In genomic region chr2:103568161-103568560, GRCm38 (mm10) we compare ENCODE assay signal across 9 mouse cellular contexts. TPM values are rescaled to one million over a fixed set of nuclear protein-coding genes. Genes with fewer than 3 reads are reported as not detected.
A peak's percentile ranks its signal among the peaks of the same experiment; 100 is the strongest.
DNase-seq lines count a peak whose midpoint lies in the region; ATAC-seq lines count a peak whose summit lies in the region.
"Had no signal": no experiment of that assay in that cellular context is flagged by ENCODE, and none has a peak within 500 bp of the region (broad histone marks: within the 10 kb centered on the region; RNA-seq: fewer than 3 reads in every experiment).

No protein-coding gene starts in this region.

- H3K4me1 ChIP-seq in heart, embryonic 10.5 days: peaks cover 63% of the 10 kb centered on the region
- peaks cover 9% of the 10 kb centered on the region for H3K4me1 ChIP-seq in brown adipose tissue, adult 24 weeks (ENCODE audit: control insufficient read depth, insufficient read depth, insufficient read length, low read length)
- peaks cover 37% of the 10 kb centered on the region for H3K4me1 ChIP-seq in heart, embryonic 16.5 days (ENCODE audit: control insufficient read depth, insufficient read depth, low read length)
- peaks cover 65% of the 10 kb centered on the region for H3K4me1 ChIP-seq in midbrain, embryonic 10.5 days

- peaks cover 4% of the 10 kb centered on the region; the same call in 1 of the 2 replicates for H3K27me3 ChIP-seq in heart, embryonic 10.5 days (ENCODE audit: insufficient read depth, poor library complexity, severe bottlenecking)
- peaks cover 3% of the 10 kb centered on the region; the same call in 1 of the 2 replicates for H3K27me3 ChIP-seq in heart, embryonic 16.5 days (ENCODE audit: control insufficient read depth, insufficient read depth, low read length)
- H3K27me3 ChIP-seq in midbrain, embryonic 10.5 days (ENCODE audit: low read depth, poor library complexity, severe bottlenecking): peaks cover 52% of the 10 kb centered on the region

- peak overlapping the region; percentile 81 for H3K4me3 ChIP-seq in heart, embryonic 10.5 days
- H3K4me3 ChIP-seq in brown adipose tissue, adult 24 weeks (ENCODE audit: insufficient read depth, low read depth, low read length): peak overlapping the region; percentile 68; the same call in 1 of the 2 replicates
- peak overlapping the region; percentile 67 for H3K4me3 ChIP-seq in heart, embryonic 16.5 days (ENCODE audit: low read length)
- peak overlapping the region; percentile 70 for H3K4me3 ChIP-seq in midbrain, embryonic 10.5 days

- intact Hi-C loops in heart, postnatal 14 days (cut with DNase I): loop anchor here (5.0 kb wide), 4 partner anchors 74 to 414 kb away; no protein-coding TSS in a partner anchor

- H3K9ac ChIP-seq in heart, embryonic 16.5 days (ENCODE audit: low read length): peak overlapping the region; percentile 91

- H3K36me3 ChIP-seq in heart, embryonic 10.5 days: no peaks in the 10 kb centered on the region
- H3K36me3 ChIP-seq in heart, embryonic 16.5 days (ENCODE audit: control insufficient read depth, insufficient read depth): no peaks in the 10 kb centered on the region
- no peaks in the 10 kb centered on the region for H3K36me3 ChIP-seq in midbrain, embryonic 10.5 days
- H3K36me3 ChIP-seq: G1E had no signal

- H3K4me2 ChIP-seq in heart, embryonic 16.5 days (ENCODE audit: low read depth, low read length): peak overlapping the region; percentile 73

- H3K27ac ChIP-seq in heart, embryonic 10.5 days: peak overlapping the region; percentile 91; the same call in 1 of the 2 replicates
- no peak overlapping the region for H3K27ac ChIP-seq in brown adipose tissue, adult 24 weeks (replicated peaks; ENCODE audit: low read depth, low read length)
- H3K27ac ChIP-seq in heart, embryonic 16.5 days (ENCODE audit: low read length): no peak overlapping the region
- no peak overlapping the region for H3K27ac ChIP-seq in midbrain, embryonic 10.5 days (replicated peaks)

- no peak for ATAC-seq in heart, embryonic 16.5 days (replicated peaks; ENCODE audit: extremely low read depth, insufficient read depth, low FRiP score)

- DNase-seq in heart, embryonic 10.5 days (ENCODE audit: low spot score): peak; percentile 75
- no peak for DNase-seq in heart, postnatal 14 days
- DNase-seq in midbrain, embryonic 10.5 days (ENCODE audit: low spot score): peak; percentile 25
- peak; percentile 73 for DNase-seq in thymus, postnatal 4 days
- DNase-seq in adrenal gland, adult 18-20 months (ENCODE audit: low spot score in 2 of 2): no peak
- DNase-seq in adrenal gland, postnatal 4 days (ENCODE audit: low spot score in 2 of 2): no peak

- whole genome bisulfite sequencing in heart, embryonic 10.5 days: 17% methylated on average over 7 of the region's 7 CpGs
- 25% methylated on average over 7 of the region's 7 CpGs for WGBS in heart, embryonic 16.5 days
- WGBS in midbrain, embryonic 10.5 days: 26% methylated on average over 7 of the region's 7 CpGs

- no peaks in the 10 kb centered on the region for H3K9me3 ChIP-seq in heart, embryonic 10.5 days
- no peaks in the 10 kb centered on the region for H3K9me3 ChIP-seq in heart, embryonic 16.5 days (replicated peaks; ENCODE audit: control insufficient read depth, low read length)
- H3K9me3 ChIP-seq in midbrain, embryonic 10.5 days (replicated peaks): no peaks in the 10 kb centered on the region

RNA-seq across cellular contexts. Expression of gene Abtb2, which starts 2.1 kb away (rescaled TPM):
- polyA plus RNA-seq in heart, embryonic 10.5 days (2016; fragmentation: Nextera tagmentation; extraction: Ambion mirVana): 19.0 and 33.2 TPM in 2 replicates
- total RNA-seq in heart, postnatal 14 days (2021): 10 to 100 TPM; 18.1 to 21.6 TPM
- polyA plus RNA-seq in brown adipose tissue, adult 24 weeks (2012; ENCODE audit: insufficient read depth, insufficient read length, missing spikeins): 1.9 and 2.0 TPM in 2 replicates
- polyA plus RNA-seq in heart, embryonic 16.5 days (2015; fragmentation: Nextera tagmentation; extraction: Ambion mirVana): 19.9 and 23.2 TPM in 2 replicates
- polyA plus RNA-seq in midbrain, embryonic 10.5 days (2016; fragmentation: Nextera tagmentation; extraction: Ambion mirVana): 11.5 and 14.9 TPM in 2 replicates
- total RNA-seq in adrenal gland, adult 18-20 months (2021): 10 to 100 TPM; 17.3 to 74.9 TPM
- 10 to 100 TPM; 17.3 to 17.5 TPM for total RNA-seq in adrenal gland, postnatal 4 days (2021)
- polyA plus RNA-seq: G1E had no signal

Comparison
In these comparisons a context has a peak if more than half of its experiments do, and no peak if none do; other contexts are left out.
1. DNase-seq: peak in heart, embryonic 10.5 days (single experiment), midbrain, embryonic 10.5 days (single experiment) and thymus, postnatal 4 days (single experiment); none in heart, postnatal 14 days (0 of 2), adrenal gland, adult 18-20 months (0 of 2) and adrenal gland, postnatal 4 days (0 of 2).
2. Peak in every context shown above with its lines, with median percentiles within 50 percentile points of each other: H3K4me3 ChIP-seq.